Mouse (Mus musculus): ENCODE measurements at regions not wholly inside any gene's neighbourhood (a gene's known extent, or its start where the extent isn't known, plus 50 kb on each side); places are given as distances from the start of the nearest gene placed in this dataset.

DNA sequence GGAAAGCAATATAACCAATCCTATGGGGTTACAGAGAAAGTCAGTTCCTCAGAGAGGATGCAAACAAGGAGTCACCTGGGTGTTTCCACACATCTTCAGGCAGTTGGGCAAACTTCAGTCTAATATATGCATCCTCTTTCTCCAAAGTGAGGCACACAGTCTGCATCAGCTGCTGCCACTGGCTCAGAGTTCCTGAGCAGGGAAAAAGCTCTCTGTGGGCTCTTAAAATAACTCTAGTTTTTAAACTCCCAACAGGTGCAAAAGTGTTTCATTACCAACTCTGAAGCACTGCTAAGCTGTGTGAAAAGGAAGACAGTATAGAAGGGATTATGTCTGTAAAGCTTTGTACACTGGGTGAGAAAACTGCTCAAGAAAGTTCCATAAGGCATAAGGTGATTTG is 874.2 kb downstream of the Dnah5 start:
- Histone ChIP-seq H3K79me2 (ENCODE audit: control insufficient read depth, insufficient read depth, low read length) (no peaks in the 10 kb centered on the region), H3K4me3 (ENCODE audit: insufficient read depth, low read depth, low read length) (no peak overlapping the region), H3K36me3 (ENCODE audit: control insufficient read depth, insufficient read depth, low read length) (no peaks in the 10 kb centered on the region), H3K27ac (replicated peaks; ENCODE audit: insufficient read depth, low read depth, low read length) (no peak overlapping the region), H3K27me3 (ENCODE audit: control insufficient read depth, insufficient read depth, low read length) (no peaks in the 10 kb centered on the region), H3K9ac (ENCODE audit: low read depth, low read length) (no peak overlapping the region), H3K4me1 (ENCODE audit: control insufficient read depth, insufficient read depth, low read length) (no peaks in the 10 kb centered on the region)
- no peak for TF ChIP-seq CTCF (IDR thresholded peaks at IDR 0.05; ENCODE audit: low read depth, low read length)
- no peak for TF ChIP-seq POLR2A (IDR thresholded peaks at IDR 0.05; ENCODE audit: extremely low read depth, insufficient read depth, low read length)
- no peak for DNase-seq (ENCODE audit: extremely low read depth, low read depth, low spot score)

DNA sequence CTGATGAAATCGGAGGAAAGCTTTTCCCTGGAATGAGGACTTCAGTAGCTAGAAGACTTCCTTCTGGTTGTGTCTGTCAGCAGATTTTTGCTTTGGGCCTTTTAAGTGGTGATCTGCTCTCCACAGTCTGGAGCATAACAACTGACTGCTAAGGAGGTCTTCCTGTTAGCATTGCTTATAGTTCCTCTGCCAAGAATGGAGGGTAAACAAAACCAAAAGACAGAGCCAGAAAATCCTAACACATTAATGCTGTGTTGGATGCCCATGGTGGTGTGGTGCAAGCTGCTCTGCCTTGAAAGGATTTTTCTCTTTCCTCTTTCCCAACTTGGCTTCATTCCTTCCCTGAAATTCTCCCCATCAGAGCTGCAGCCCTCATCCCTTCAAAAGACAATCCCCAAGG is 901.0 kb downstream of the Dnah5 start:
- H3K4me3 ChIP-seq (ENCODE audit: insufficient read depth, low read depth, low read length): no peak overlapping the region
- H3K27me3 ChIP-seq (ENCODE audit: control insufficient read depth, insufficient read depth, low read length): no peaks in the 10 kb centered on the region
- 83% methylated on average over 1 of the region's 1 CpGs for WGBS
- no peaks in the 10 kb centered on the region for H3K36me3 ChIP-seq (ENCODE audit: control insufficient read depth, insufficient read depth, low read length)
- H3K4me1 ChIP-seq (ENCODE audit: control insufficient read depth, insufficient read depth, low read length): no peaks in the 10 kb centered on the region
- H3K79me2 ChIP-seq (ENCODE audit: control insufficient read depth, insufficient read depth, low read length): no peaks in the 10 kb centered on the region
- TF ChIP-seq POLR2A (IDR thresholded peaks at IDR 0.05; ENCODE audit: extremely low read depth, insufficient read depth, low read length) (no peak), CTCF (IDR thresholded peaks at IDR 0.05; ENCODE audit: low read depth, low read length) (no peak)
- H3K9ac ChIP-seq (ENCODE audit: low read depth, low read length): no peak overlapping the region
- H3K27ac ChIP-seq (replicated peaks; ENCODE audit: insufficient read depth, low read depth, low read length): no peak overlapping the region
- no peak for DNase-seq (ENCODE audit: extremely low read depth, low read depth, low spot score)

DNA sequence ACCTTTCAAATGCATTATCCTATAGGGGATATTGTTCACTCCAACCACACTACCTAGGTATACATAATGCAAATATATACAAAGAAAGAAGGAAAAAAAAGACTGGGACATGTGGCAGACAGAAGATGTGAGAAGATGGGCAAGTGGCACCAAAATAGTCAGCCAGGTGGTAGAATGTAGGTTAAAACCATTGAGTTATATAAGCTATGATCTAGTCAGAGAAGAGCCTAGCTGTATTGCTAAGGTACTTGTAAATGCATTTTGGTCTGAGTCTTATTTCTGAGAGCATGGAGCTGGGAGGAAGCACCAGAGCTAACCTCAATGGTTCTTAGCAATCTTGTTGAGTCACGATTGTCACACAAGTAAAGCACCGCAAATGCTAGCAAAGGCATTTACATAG is 943.1 kb downstream of the Dnah5 start:
- no peaks in the 10 kb centered on the region for H3K36me3 ChIP-seq (ENCODE audit: control insufficient read depth, insufficient read depth, low read length)
- H3K9ac ChIP-seq (ENCODE audit: low read depth, low read length): no peak overlapping the region
- H3K27me3 ChIP-seq (ENCODE audit: control insufficient read depth, insufficient read depth, low read length): no peaks in the 10 kb centered on the region
- TF ChIP-seq POLR2A (IDR thresholded peaks at IDR 0.05; ENCODE audit: extremely low read depth, insufficient read depth, low read length): no peak
- TF ChIP-seq CTCF (IDR thresholded peaks at IDR 0.05; ENCODE audit: low read depth, low read length): no peak
- no peaks in the 10 kb centered on the region for H3K4me1 ChIP-seq (ENCODE audit: control insufficient read depth, insufficient read depth, low read length)
- DNase-seq (ENCODE audit: extremely low read depth, low read depth, low spot score): no peak
- no peak overlapping the region for H3K4me3 ChIP-seq (ENCODE audit: insufficient read depth, low read depth, low read length)
- WGBS: 86% methylated on average over 2 of the region's 2 CpGs
- no peak overlapping the region for H3K27ac ChIP-seq (replicated peaks; ENCODE audit: insufficient read depth, low read depth, low read length)
- no peaks in the 10 kb centered on the region for H3K79me2 ChIP-seq (ENCODE audit: control insufficient read depth, insufficient read depth, low read length)
